Comparison of ENCODE assay signal across 11 mouse cellular contexts in genomic region chr7:120874764-120875539, GRCm38 (mm10). TPM values are rescaled to one million over a fixed set of nuclear protein-coding genes. Genes with fewer than 3 reads are reported as not detected.
DNase-seq lines count a peak whose midpoint lies in the region; ATAC-seq and TF ChIP-seq lines count a peak whose summit lies in the region.
"Had no signal": no experiment of that assay in that cellular context is flagged by ENCODE, and none has a peak within 500 bp of the region (broad histone marks: within the 10 kb centered on the region; RNA-seq: fewer than 3 reads in every experiment).

No protein-coding gene starts in this region.

- peak overlapping the region; percentile 70 for H3K27ac ChIP-seq in heart, embryonic 11.5 days (ENCODE audit: low read depth, low read length)
- H3K27ac ChIP-seq in liver, embryonic 14.5 days: peak overlapping the region; percentile 98
- H3K27ac ChIP-seq in spleen, adult 2 months (ENCODE audit: insufficient read depth, low read length): peak overlapping the region; percentile 44; the same call in 1 of the 2 replicates
- H3K27ac ChIP-seq: midbrain, embryonic 15.5 days had no signal

- peak overlapping the region; percentile 17 for H3K9ac ChIP-seq in heart, embryonic 11.5 days (ENCODE audit: low read depth, low read length)
- peak overlapping the region; percentile 80 for H3K9ac ChIP-seq in liver, embryonic 14.5 days (replicated peaks)
- H3K9ac ChIP-seq: midbrain, embryonic 15.5 days had no signal

- TF ChIP-seq CTCF in liver, embryonic 14.5 days (IDR thresholded peaks at IDR 0.05; ENCODE audit: low read depth): no peak
- TF ChIP-seq CTCF in spleen, adult 2 months (IDR thresholded peaks at IDR 0.05; ENCODE audit: extremely low read depth, insufficient read depth, insufficient read length, insufficient replicate concordance): no peak

- no peaks in the 10 kb centered on the region for H3K9me3 ChIP-seq in heart, embryonic 11.5 days (replicated peaks; ENCODE audit: control insufficient read depth, low read length)
- no peaks in the 10 kb centered on the region for H3K9me3 ChIP-seq in liver, embryonic 14.5 days (ENCODE audit: control insufficient read depth, low read length)
- H3K9me3 ChIP-seq: midbrain, embryonic 15.5 days had no signal

- TF ChIP-seq EP300 in liver, embryonic 14.5 days (IDR thresholded peaks at IDR 0.05; ENCODE audit: low read depth): peak; percentile 97

- no peaks in the 10 kb centered on the region for H3K36me3 ChIP-seq in heart, embryonic 11.5 days (ENCODE audit: control insufficient read depth, insufficient read depth, low read length)
- H3K36me3 ChIP-seq in liver, embryonic 14.5 days (replicated peaks; ENCODE audit: control insufficient read depth, insufficient read depth, low read depth): peaks cover 42% of the 10 kb centered on the region
- no peaks in the 10 kb centered on the region for H3K36me3 ChIP-seq in spleen, adult 2 months (ENCODE audit: control insufficient read depth, insufficient read depth, low read length)
- H3K36me3 ChIP-seq: midbrain, embryonic 15.5 days had no signal

- no peak overlapping the region for H3K4me3 ChIP-seq in heart, embryonic 11.5 days (ENCODE audit: low read depth, low read length)
- H3K4me3 ChIP-seq in liver, embryonic 14.5 days (ENCODE audit: insufficient read depth in 1 of 2, low read depth in 2 of 2, low read length in 2 of 2): peak overlapping the region; percentile 49 to 56
- no peak overlapping the region for H3K4me3 ChIP-seq in spleen, adult 2 months (ENCODE audit: extremely low read depth, insufficient read depth, insufficient read length)
- H3K4me3 ChIP-seq: midbrain, embryonic 15.5 days had no signal

- TF ChIP-seq POLR2A in spleen, adult 2 months (IDR thresholded peaks at IDR 0.05; ENCODE audit: low read depth, low read length): no peak

- peak; percentile 89 for ATAC-seq in heart, embryonic 11.5 days (replicated peaks; ENCODE audit: insufficient number of reproducible peaks, low FRiP score, low TSS enrichment)
- peak; percentile 92 for ATAC-seq in liver, embryonic 14.5 days (ENCODE audit: insufficient read depth)
- ATAC-seq: midbrain, embryonic 15.5 days had no signal

- H3K4me1 ChIP-seq in heart, embryonic 11.5 days (ENCODE audit: control insufficient read depth, insufficient read depth, low read length): peaks cover 11% of the 10 kb centered on the region
- H3K4me1 ChIP-seq in liver, embryonic 14.5 days (replicated peaks; ENCODE audit: control insufficient read depth in 2 of 2, insufficient read depth in 2 of 2, low read length in 1 of 2): peaks cover 48 to 61% of the 10 kb centered on the region in 2 experiments
- no peaks in the 10 kb centered on the region for H3K4me1 ChIP-seq in spleen, adult 2 months (ENCODE audit: control insufficient read depth, insufficient read depth, insufficient read length)
- H3K4me1 ChIP-seq: midbrain, embryonic 15.5 days had no signal

- H3K27me3 ChIP-seq in heart, embryonic 11.5 days (ENCODE audit: control insufficient read depth, insufficient read depth, low read length): no peaks in the 10 kb centered on the region
- no peaks in the 10 kb centered on the region for H3K27me3 ChIP-seq in liver, embryonic 14.5 days (ENCODE audit: control insufficient read depth, insufficient read depth, low read length)
- no peaks in the 10 kb centered on the region for H3K27me3 ChIP-seq in spleen, adult 2 months (ENCODE audit: control insufficient read depth, insufficient read depth, low read length)
- H3K27me3 ChIP-seq: midbrain, embryonic 15.5 days had no signal

- DNase-seq in heart, adult 9 months (ENCODE audit: low spot score in 2 of 2): no peak
- peak; percentile 89 for DNase-seq in c-Kit-positive CD71-positive TER-119-positive erythroid progenitor cells, embryonic 14.5 days (ENCODE audit: low spot score)
- DNase-seq in liver, embryonic 14.5 days (ENCODE audit: low read depth in 3 of 3, low spot score in 3 of 3): peak; percentile 87 to 91 (median 90)
- no peak for DNase-seq in spleen, adult 2 months (ENCODE audit: low read depth in 1 of 2, low spot score in 2 of 2)
- DNase-seq in retina, postnatal 1 day: no peak
- DNase-seq in thymus, postnatal 14 days: no peak
- DNase-seq in embryo, embryonic 9.5 days (ENCODE audit: extremely low spot score): no peak
- DNase-seq: layer of hippocampus, adult 9-11 months; right cerebral cortex, adult 18-20 months had no signal

- WGBS in heart, embryonic 11.5 days (ENCODE audit: insufficient replicate concordance): 41% methylated on average over 7 of the region's 7 CpGs
- 18% methylated on average over 7 of the region's 7 CpGs for WGBS in liver, embryonic 14.5 days (ENCODE audit: insufficient replicate concordance)
- 68% methylated on average over 7 of the region's 7 CpGs for WGBS in spleen, adult 2 months

- 0 out of 2 replicates have a peak overlapping the region, but pooled peaks have one; percentile 11 for H3K4me2 ChIP-seq in heart, embryonic 11.5 days
- H3K4me2 ChIP-seq in liver, embryonic 14.5 days (ENCODE audit: low read depth): peak overlapping the region; percentile 74
- H3K4me2 ChIP-seq: midbrain, embryonic 15.5 days had no signal

RNA-seq across cellular contexts. Expression of gene Eef2k, which starts 32.3 kb away (rescaled TPM):
- 5.0 and 7.9 TPM in 2 replicates for polyA plus RNA-seq in heart, embryonic 11.5 days (2014; fragmentation: Nextera tagmentation; extraction: Ambion mirVana)
- 21.5 and 30.2 TPM in 2 replicates for polyA plus RNA-seq in liver, embryonic 14.5 days (2012; rRNA removed)
- polyA plus RNA-seq in liver, embryonic 14.5 days (2014; fragmentation: Nextera tagmentation; extraction: Ambion mirVana): 13.4 and 14.5 TPM in 2 replicates
- polyA plus RNA-seq in spleen, adult 2 months (2012; rRNA removed): 15.8 and 18.4 TPM in 2 replicates

RNA-seq across cellular contexts. Expression of gene Polr3e, which starts 42.6 kb away (rescaled TPM):
- 15.0 and 15.6 TPM in 2 replicates for polyA plus RNA-seq in heart, embryonic 11.5 days (2014; fragmentation: Nextera tagmentation; extraction: Ambion mirVana)
- 5.8 and 9.2 TPM in 2 replicates for polyA plus RNA-seq in liver, embryonic 14.5 days (2012; rRNA removed)
- 6.6 and 7.1 TPM in 2 replicates for polyA plus RNA-seq in liver, embryonic 14.5 days (2014; fragmentation: Nextera tagmentation; extraction: Ambion mirVana)
- polyA plus RNA-seq in spleen, adult 2 months (2012; rRNA removed): 14.2 and 16.7 TPM in 2 replicates

Comparison
In these comparisons a context has a peak if more than half of its experiments do, and no peak if none do; other contexts are left out.
1. H3K27ac ChIP-seq: peak in every context shown above with its lines; median percentile 98 in liver, embryonic 14.5 days; 70 in heart, embryonic 11.5 days; 44 in spleen, adult 2 months.
2. H3K4me3 ChIP-seq: peak in liver, embryonic 14.5 days (2 of 2); none in heart, embryonic 11.5 days (single experiment) and spleen, adult 2 months (single experiment).
3. DNase-seq: peak in c-Kit-positive CD71-positive TER-119-positive erythroid progenitor cells, embryonic 14.5 days (single experiment) and liver, embryonic 14.5 days (3 of 3); none in heart, adult 9 months (0 of 2), spleen, adult 2 months (0 of 2), retina, postnatal 1 day (single experiment), thymus, postnatal 14 days (single experiment) and embryo, embryonic 9.5 days (single experiment).